Mouse (Mus musculus) forebrain, postnatal 0 days (tissue): Measurements from ENCODE around the gene Ybx1. TPM values are rescaled to one million over a fixed set of nuclear protein-coding genes. Genes with fewer than 3 reads are reported as not detected.
A peak's percentile ranks its signal among the peaks of the same experiment; 100 is the strongest.

Source experiments
- ATAC-seq: fragments of 200-750 bp; cut with Nextera tagmentation; 2 replicates; pipeline ENCODE4 v1.8.0; 2017; ENCODE audit warnings: mild to moderate bottlenecking, moderate library complexity
- DNase-seq: peaks from one replicate; pipeline ENCODE4 v3.0.0-alpha.2; 2015
- H3K27ac ChIP-seq: fragments of 300-500 bp; sonication (generic); 2 replicates; pipeline ENCODE4 v1.5.1; 2014; ENCODE audit warnings: low read depth, mild to moderate bottlenecking, antibody characterized with exemption, low read length, moderate library complexity, mixed read lengths
- H3K27me3 ChIP-seq: fragments of 300-500 bp; sonication (generic); 2 replicates; pipeline ENCODE4 v1.6.1; 2014; ENCODE audit warnings: mild to moderate bottlenecking, low read length, mixed read lengths; ENCODE audit not compliant: insufficient read depth
- H3K36me3 ChIP-seq: fragments of 300-500 bp; sonication (generic); 2 replicates; pipeline ENCODE4 v1.6.1; 2014; ENCODE audit warnings: mild to moderate bottlenecking, moderate library complexity; ENCODE audit not compliant: insufficient read depth
- H3K4me1 ChIP-seq: fragments of 300-500 bp; sonication (generic); 2 replicates; pipeline ENCODE4 v1.6.1; 2014; ENCODE audit warnings: antibody characterized with exemption; ENCODE audit not compliant: insufficient read depth
- H3K4me2 ChIP-seq: fragments of 300-500 bp; sonication (generic); 2 replicates; pipeline ENCODE4 v1.6.1; 2014; ENCODE audit warnings: low read depth, mild to moderate bottlenecking, moderate library complexity
- H3K4me3 ChIP-seq: fragments of 300-500 bp; sonication (generic); 2 replicates; pipeline ENCODE4 v1.5.1; 2014; ENCODE audit warnings: low read depth, low read length, mixed read lengths
- H3K9ac ChIP-seq: fragments of 300-500 bp; sonication (generic); 2 replicates; pipeline ENCODE4 v1.6.1; 2014; ENCODE audit warnings: mild to moderate bottlenecking
- H3K9me3 ChIP-seq: fragments of 300-500 bp; sonication (generic); 2 replicates; pipeline ENCODE4 v1.6.1; 2016; ENCODE audit warnings: low read length
- CTCF ChIP-seq: sonication (generic); IDR thresholded peaks from 2 replicates; pipeline ENCODE4 v1.5.1; 2016; ENCODE audit warnings: antibody characterized with exemption, control low read depth, low read depth
- WGBS: fragments of 180-500 bp; shearing (Covaris S2); extraction: QIAGEN DNeasy Blood & Tissue Kit; methylation state at CpG from one replicate; pipeline ENCODE4 v1.1.7; 2014; 5-methylcytosine and 5-hydroxymethylcytosine counted together
- polyA plus RNA-seq: library from polyadenylated mRNA; unstranded; fragments of >200 nt; fragmentation: Nextera tagmentation; extraction: Ambion mirVana; gene quantifications from 2 replicates; pipeline ENCODE4 v1.2.1, GENCODE M21; 2015
- total RNA-seq: library from RNA; depleted of rRNA; stranded (reverse); fragments of >200 nt; gene quantifications from 2 replicates; pipeline ENCODE4 v1.2.3, GENCODE M21; 2014

The Ybx1 gene
- total and polyA plus RNA-seq, 2 experiments from 2014 or later: 829 to 1,107 TPM

DNA sequence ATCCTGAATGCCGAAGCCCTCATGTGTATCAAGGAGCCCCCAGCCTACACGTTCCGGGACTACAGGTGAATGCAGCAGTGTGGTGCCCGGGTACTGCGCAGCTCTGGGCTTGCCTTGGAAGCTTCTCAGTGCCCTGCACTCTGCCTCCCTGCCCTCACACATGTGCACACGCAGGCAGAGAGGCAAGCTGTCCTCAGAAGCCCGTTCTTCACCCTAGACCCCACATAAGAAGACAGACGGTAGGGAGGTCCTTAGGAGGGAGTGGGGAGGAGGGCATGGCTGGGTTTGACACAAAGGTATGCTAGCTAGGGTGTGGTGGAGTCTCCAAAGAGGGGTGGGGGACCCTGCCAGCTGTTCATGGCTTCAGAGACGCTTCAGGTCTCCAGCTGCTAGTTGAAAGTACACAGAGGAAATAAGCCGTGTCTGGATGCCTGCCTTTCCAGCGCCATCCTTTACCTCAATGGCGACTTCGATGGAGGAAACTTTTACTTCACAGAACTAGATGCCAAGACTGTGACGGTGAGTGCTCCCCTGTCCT lies 47.6 kb downstream of the Ybx1 start:
- 75% methylated on average over 14 of the region's 14 CpGs for WGBS
- DNase-seq: no peak
- H3K27ac ChIP-seq: no peak overlapping the region
- H3K36me3 ChIP-seq: peaks cover 53% of the 10 kb centered on the region
- no peaks in the 10 kb centered on the region for H3K9me3 ChIP-seq
- H3K27me3 ChIP-seq: no peaks in the 10 kb centered on the region
- H3K4me1 ChIP-seq: no peaks in the 10 kb centered on the region
- no peak overlapping the region for H3K9ac ChIP-seq
- no peak overlapping the region for H3K4me2 ChIP-seq
- no peak for TF ChIP-seq CTCF
- ATAC-seq: no peak
- H3K4me3 ChIP-seq: no peak overlapping the region

DNA sequence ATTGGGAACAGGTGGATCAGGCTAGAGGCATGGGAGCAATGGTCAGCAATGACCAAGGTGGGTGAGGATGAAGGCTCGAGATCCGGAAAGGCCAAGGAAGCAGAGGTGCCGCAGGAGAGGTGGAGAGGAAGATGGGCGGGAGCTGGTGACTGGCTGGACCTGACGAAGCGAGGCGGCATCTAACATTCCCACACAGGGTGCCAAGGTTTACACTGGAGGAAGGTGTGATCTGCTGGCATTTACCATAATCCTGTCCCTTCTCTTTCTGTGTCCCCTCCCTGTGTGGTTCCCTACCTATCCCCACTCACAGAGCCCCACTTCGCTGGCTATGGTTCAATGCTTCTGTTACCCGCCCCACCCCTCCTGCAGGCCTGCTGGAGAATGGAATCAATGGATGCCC lies 48.4 kb downstream of the Ybx1 start:
- Histone ChIP-seq H3K36me3 (peaks cover 61% of the 10 kb centered on the region), H3K4me2 (no peak overlapping the region), H3K4me1 (no peaks in the 10 kb centered on the region), H3K4me3 (no peak overlapping the region), H3K27ac (no peak overlapping the region), H3K9ac (no peak overlapping the region), H3K27me3 (no peaks in the 10 kb centered on the region), H3K9me3 (no peaks in the 10 kb centered on the region)
- DNase-seq (no peak), ATAC-seq (no peak)
- WGBS: 75% methylated on average over 9 of the region's 9 CpGs
- no peak for TF ChIP-seq CTCF

DNA sequence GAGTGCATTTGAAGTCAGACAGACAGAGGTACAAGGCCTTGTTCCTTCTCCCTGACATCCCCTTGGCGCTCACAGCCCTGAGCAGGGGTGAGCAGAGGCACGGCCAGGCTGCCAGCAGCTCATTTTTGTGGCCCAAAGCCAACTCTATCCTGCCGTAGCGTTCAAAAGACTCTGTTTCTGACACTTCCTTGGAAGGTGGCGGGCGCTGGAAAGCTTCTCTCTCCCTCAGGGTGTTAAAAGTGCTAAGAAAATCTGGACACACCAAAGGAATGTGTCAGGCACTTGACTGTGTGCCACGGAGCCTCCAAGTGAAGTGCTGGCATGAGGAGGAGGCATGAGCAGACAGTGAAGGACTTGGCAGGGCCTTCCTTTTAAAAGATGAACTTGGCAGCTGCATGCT lies 48.8 kb downstream of the Ybx1 start:
- TF ChIP-seq CTCF: no peak
- H3K4me2 ChIP-seq: no peak overlapping the region
- no peaks in the 10 kb centered on the region for H3K27me3 ChIP-seq
- no peak overlapping the region for H3K9ac ChIP-seq
- peak overlapping the region; percentile 45; the same call in 1 of the 2 replicates for H3K27ac ChIP-seq
- H3K36me3 ChIP-seq: peaks cover 64% of the 10 kb centered on the region
- H3K4me3 ChIP-seq: no peak overlapping the region
- no peaks in the 10 kb centered on the region for H3K9me3 ChIP-seq
- ATAC-seq: peak; percentile 47
- peak; percentile 66 for DNase-seq
- 42% methylated on average over 7 of the region's 7 CpGs for WGBS
- H3K4me1 ChIP-seq: no peaks in the 10 kb centered on the region

DNA sequence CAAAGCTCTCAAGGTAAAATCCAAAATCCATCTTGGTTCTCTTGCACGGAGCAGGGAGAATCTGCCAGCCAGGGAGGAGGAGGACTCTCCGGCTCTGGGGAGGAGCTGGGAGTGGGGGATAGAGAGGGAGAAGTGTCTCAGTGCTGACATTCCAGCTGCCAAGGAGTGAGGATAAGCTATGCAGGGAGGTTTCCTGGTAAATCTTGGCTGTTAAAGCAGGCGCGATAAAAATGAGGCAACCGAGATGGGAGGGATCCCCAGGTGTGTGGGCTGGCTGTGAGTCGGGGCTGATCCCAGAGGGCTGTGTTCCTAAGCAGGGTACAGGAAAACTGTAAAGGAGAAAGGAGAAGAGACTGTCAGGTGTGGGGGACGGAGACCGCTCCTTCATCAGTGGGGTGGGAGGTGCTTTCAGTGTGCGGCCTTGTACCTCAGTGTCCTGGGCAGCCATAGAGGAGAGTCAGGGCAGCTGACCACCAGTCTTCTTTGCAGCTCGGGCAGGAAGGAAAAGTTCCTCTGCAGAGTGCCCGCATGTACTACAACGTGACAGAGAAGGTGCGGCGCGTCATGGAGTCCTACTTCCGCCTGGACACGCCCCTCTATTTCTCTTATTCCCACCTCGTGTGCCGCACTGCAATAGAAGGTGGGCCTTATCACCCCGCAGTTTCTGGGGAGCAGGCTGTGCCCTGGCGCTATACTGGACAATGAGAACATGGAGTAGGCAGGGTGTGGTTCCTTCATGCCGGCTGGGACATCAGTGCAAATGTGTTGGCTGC lies 49.8 kb downstream of the Ybx1 start:
- no peak for TF ChIP-seq CTCF
- no peak for DNase-seq
- H3K36me3 ChIP-seq: peaks cover 64% of the 10 kb centered on the region
- 81% methylated on average over 22 of the region's 22 CpGs for WGBS
- H3K9ac ChIP-seq: no peak overlapping the region
- no peaks in the 10 kb centered on the region for H3K4me1 ChIP-seq
- ATAC-seq: no peak
- H3K4me2 ChIP-seq: no peak overlapping the region
- no peaks in the 10 kb centered on the region for H3K27me3 ChIP-seq
- H3K27ac ChIP-seq: peak overlapping the region; percentile 45; the same call in 1 of the 2 replicates
- no peaks in the 10 kb centered on the region for H3K9me3 ChIP-seq
- no peak overlapping the region for H3K4me3 ChIP-seq

DNA sequence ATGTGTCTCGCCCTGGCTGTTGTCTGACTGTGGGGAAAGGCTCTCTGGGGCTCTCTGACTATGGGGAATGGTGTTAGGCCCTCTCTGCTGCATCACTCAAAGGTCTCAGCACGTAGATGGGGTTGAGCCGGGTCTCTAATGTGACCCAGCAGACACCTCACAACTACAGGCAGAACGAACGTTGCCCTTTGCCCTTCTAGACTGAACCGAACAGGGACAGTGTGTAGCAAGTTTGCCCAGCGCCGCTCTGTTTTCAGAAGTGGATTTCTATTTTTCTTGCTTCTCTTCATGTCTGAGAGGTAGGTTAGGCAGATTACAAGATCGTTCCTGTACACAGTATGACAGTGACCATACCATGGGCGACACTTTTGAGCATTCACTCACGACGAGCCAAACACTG lies 51.8 kb downstream of the Ybx1 start:
- WGBS: 93% methylated on average over 12 of the region's 12 CpGs
- H3K4me2 ChIP-seq: no peak overlapping the region

DNA sequence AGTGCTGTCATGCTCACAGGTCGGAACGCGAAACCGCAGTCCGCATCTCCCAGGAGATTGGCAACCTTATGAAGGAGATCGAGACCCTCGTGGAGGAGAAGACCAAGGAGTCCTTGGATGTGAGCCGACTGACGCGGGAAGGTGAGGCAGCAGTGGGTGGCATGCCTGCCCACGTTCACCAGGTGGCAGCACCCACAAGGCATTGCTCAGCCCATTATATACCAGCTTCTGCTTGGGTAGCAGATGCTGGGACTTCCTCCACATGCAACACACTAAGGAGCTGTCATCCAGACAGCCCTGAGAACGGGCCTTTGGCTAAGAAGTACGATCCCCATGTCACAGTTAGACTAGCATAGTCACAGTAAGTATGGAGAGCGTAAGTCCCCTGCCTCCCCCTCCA lies 52.7 kb downstream of the Ybx1 start:
- Histone ChIP-seq H3K36me3 (peaks cover 62% of the 10 kb centered on the region), H3K4me2 (no peak overlapping the region), H3K9ac (no peak overlapping the region), H3K4me3 (no peak overlapping the region), H3K4me1 (peaks cover 3% of the 10 kb centered on the region; the same call in 1 of the 2 replicates), H3K9me3 (no peaks in the 10 kb centered on the region), H3K27ac (no peak overlapping the region), H3K27me3 (no peaks in the 10 kb centered on the region)
- DNase-seq (peak; percentile 63), ATAC-seq (peak; percentile 83)
- peak; percentile 75 for TF ChIP-seq CTCF
- 82% methylated on average over 14 of the region's 14 CpGs for WGBS

More for the DNA sequence above, 51.8 kb downstream of the Ybx1 start:
- ATAC-seq: no peak
- no peaks in the 10 kb centered on the region for H3K27me3 ChIP-seq
- TF ChIP-seq CTCF: no peak
- H3K4me1 ChIP-seq: peaks cover 3% of the 10 kb centered on the region; the same call in 1 of the 2 replicates
- H3K4me3 ChIP-seq: no peak overlapping the region
- peak overlapping the region; percentile 4; the same call in 1 of the 2 replicates for H3K27ac ChIP-seq
- DNase-seq: no peak
- H3K9me3 ChIP-seq: no peaks in the 10 kb centered on the region
- peaks cover 57% of the 10 kb centered on the region for H3K36me3 ChIP-seq
- no peak overlapping the region for H3K9ac ChIP-seq

DNA sequence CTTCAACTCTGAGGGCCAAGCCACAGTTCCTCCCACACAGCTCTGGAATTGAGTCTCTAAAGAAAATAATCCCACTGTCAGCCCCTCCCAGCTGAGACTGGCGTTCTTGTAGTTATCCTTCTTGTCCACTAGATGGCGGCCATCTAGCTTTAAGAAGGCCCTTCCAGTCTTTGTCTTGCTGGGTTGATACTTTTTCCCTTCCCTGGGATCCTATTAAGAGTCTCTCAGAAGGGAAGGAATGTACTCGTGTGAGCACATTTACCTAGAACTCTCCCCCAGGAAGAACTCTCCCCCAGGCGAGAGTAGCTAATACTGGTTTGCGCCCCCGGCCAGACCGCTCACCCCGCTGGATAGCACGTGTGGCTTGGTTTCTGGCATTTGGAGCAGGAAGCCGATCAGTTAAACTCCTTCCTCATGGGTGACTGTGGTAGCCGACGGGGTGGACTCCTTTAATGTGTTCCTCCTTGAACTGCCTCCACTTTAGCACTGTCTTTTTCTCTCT lies 55.2 kb downstream of the Ybx1 start:
- H3K27me3 ChIP-seq: no peaks in the 10 kb centered on the region
- peak overlapping the region; percentile 34; the same call in 1 of the 2 replicates for H3K4me2 ChIP-seq
- WGBS: 33% methylated on average over 12 of the region's 12 CpGs
- ATAC-seq (peak; percentile 70), DNase-seq (peak; percentile 85)
- TF ChIP-seq CTCF: peak; percentile 90
- peak overlapping the region; percentile 82 for H3K27ac ChIP-seq
- H3K36me3 ChIP-seq: peaks cover 55% of the 10 kb centered on the region
- peaks cover 6% of the 10 kb centered on the region; the same call in 1 of the 2 replicates for H3K4me1 ChIP-seq
- no peaks in the 10 kb centered on the region for H3K9me3 ChIP-seq
- H3K4me3 ChIP-seq: no peak overlapping the region
- peak overlapping the region; percentile 43 for H3K9ac ChIP-seq
